Mouse (Mus musculus) kidney, postnatal 25 days (tissue): ENCODE results near the gene Cers2.

Experiments
- DNase-seq, 2 experiments: peaks; one replicate each; pipeline ENCODE4 v3.0.0; 2021; ENCODE audit warnings: mixed read lengths in 2 of 2

Gene Cers2

DNA sequence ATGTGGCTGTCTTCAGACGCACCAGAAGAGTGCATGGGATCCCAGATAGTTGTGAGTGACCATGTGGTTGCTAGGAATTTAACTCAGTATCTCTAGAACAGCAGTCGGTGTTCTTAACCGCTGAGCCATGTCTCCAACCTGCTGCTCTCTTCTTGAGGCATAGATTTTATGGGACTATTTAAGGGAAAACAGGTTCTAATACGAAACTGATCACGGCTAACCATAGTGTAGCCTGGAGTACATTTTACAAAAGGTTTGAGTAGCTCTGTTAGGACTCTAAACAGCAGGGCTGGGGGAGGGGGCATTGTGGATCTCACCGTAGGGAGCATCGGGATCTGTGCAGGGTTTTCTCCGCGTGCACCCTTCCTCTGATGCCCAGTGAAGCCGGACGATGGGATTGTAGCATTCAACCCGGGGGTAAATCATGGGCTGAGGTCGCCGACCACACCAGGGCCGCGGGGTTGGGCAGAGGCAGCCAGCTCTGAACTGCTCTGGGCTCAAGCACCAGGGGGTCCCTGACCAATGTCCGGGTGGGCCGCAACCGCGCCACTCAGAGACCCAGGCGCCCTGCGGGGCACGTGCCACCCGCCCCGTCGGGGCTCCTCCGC, at the start of gene Cers2:
Gene Cers2 (plus strand): TSS at position 306 of the 608 bp plus-strand sequence.
- no peak for DNase-seq

- DNase-seq: no peak
These were observed 48.5 kb upstream of the Cers2 start for GRCm38 (mm10) chr3:95266052-95266451.

- peak; percentile 43 to 67 for DNase-seq
These were observed 46.7 kb upstream of the Cers2 start for GRCm38 (mm10) chr3:95267855-95268254.

DNA sequence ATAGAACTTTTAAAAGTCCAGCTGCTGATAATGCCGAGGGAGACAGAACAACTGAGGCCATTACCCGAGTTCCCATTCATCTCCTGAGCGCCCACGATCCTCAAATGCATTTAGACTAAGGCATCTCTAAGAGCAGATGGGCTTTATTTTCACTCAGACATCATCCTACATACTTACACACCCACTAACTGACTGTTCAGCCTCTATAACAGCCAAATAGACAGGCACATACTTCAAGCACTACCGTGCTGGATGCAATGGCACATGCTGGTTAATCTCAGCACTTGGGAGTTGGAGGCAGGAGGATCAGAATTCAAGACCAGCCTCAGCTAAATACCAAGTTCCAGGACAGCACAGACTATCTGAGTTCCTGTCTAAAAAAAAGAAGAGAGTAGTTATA, 44.8 kb upstream of the Cers2 start:
- no peak for DNase-seq

DNA sequence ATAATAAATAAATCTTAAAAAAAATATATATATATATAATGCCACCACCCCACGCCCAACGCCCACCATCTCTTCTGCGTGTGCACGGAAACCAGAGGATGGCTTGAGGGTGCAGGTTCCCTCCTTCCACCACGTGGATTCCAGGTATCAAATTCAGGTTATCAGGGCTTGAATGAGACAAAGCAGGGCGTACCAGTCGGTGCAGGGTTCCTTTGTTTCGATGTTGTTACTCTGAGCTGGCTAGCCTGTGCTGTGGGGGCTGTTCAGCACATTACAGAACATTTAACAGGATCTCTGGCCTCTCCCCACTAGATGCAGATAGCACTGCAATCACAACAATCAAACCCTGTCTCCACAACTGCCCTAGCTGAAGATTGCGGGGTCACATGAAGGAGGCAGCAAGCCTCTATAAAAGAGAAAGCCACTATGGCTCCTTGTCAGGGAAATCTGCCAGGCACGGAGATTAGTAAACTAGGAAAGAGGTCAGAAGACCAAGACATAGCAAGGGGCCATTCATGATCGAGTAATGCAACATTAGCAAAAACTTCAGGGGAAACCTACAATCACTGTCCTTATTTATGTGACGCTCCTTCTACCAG, 43.7 kb upstream of the Cers2 start:
- peak; percentile 28 to 33 for DNase-seq

DNA sequence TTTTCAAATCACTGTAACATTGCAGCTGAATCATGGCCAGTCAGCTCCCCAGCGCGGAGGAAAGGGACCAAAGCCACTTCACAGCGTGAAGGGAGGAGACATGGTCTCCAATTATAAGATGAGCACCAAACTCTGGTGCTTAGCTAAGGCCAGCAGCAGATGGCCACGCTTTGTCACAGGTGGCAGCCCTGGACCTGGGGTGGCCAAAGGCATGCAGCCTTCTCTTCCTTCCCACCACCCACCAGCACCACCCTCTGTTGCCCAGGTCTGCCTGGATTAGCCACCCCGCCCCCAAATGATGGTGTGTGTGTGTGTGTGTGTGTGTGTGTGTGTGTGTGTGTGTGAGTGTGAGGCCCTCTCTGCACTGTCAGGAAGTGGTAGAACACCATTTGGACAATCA, 41.1 kb upstream of the Cers2 start:
- peak in 1 of 2 experiments; percentile 30 for DNase-seq

- DNase-seq: peak in 1 of 2 experiments; percentile 28
These were observed 40.1 kb upstream of the Cers2 start for GRCm38 (mm10) chr3:95274453-95274852.

DNA sequence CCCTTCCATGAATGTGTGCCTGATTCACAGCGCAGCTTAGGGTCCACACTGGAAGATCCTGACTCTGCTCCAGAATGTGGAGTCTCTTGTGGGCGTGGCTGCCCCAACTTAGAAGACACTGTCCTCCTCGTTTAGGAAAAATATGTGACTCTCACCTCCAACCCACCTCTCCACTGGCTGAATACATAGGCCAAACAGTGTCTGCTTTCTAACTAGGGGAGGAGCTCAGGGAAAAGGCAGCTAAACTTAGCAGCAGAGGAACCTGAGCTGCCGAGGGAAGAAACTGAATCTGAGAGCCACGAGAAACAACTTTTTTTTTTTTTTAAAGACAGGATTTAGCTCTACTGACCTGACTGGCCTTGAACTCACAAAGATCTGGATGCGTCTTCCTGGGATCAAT, 39.4 kb upstream of the Cers2 start:
- no peak for DNase-seq

DNA sequence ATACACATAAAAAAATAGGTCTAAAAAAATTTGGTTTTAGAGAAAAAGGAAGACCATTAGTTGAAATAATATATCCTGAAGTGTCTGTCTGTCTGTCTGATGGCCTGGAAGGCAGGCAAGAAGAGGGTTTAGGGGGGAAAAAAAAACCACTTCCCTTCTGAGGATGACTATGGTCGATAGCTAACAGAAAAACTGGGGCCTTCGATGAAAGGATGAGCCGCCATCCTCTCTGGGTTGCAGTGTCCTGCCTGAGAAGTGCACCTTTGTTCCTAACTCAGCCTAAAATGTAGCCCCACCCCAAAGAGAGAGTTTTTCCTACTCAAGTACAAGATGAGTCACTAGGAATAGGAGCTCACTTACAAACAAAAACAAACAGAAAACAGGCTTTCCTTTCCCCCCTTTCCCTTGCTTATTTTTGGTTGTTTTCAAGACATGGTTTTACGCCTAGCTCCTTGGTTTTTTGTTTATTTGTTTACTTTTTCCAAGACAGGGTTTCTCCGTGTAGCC, 38.1 kb upstream of the Cers2 start:
- no peak for DNase-seq

DNA sequence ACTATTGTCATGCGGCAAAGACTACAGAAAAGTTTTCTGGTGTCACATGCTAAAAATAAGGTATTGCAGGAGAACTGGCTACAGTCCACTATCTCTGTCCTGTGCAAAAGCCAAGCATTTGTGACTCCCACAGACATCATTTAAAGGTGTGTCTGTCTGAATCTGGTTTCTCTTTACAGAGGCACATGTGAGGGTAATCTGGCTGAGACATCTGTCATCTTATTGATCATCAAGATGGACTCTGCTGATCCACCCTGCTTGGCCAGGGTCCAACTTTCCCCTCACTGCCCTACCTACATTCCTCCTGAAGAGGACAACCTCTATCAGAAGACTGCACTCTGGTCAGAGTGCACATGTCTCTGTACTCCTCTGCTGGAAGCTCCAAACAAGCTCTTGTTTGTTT, 37.4 kb upstream of the Cers2 start:
- peak; percentile 35 to 64 for DNase-seq

DNA sequence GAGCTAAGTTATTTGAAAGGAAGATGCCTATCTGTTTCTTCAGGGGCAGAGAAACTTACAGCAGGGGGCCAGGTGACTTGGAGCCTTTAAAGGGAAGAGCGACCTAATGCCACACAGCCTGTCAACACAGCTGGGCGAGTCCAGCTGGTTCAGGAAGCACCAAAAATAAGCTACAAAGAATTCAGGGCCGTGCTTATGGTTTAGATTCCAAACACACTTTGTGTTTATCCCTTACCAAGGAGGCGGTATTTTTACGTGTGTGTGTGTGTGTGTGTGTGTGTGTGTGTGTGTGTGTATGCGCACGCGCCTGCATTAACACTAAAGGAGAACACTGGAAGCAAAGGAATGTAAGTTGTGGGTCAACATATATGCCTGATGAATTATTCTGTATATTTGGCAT, 33.8 kb upstream of the Cers2 start:
- DNase-seq: peak; percentile 49 to 60

DNA sequence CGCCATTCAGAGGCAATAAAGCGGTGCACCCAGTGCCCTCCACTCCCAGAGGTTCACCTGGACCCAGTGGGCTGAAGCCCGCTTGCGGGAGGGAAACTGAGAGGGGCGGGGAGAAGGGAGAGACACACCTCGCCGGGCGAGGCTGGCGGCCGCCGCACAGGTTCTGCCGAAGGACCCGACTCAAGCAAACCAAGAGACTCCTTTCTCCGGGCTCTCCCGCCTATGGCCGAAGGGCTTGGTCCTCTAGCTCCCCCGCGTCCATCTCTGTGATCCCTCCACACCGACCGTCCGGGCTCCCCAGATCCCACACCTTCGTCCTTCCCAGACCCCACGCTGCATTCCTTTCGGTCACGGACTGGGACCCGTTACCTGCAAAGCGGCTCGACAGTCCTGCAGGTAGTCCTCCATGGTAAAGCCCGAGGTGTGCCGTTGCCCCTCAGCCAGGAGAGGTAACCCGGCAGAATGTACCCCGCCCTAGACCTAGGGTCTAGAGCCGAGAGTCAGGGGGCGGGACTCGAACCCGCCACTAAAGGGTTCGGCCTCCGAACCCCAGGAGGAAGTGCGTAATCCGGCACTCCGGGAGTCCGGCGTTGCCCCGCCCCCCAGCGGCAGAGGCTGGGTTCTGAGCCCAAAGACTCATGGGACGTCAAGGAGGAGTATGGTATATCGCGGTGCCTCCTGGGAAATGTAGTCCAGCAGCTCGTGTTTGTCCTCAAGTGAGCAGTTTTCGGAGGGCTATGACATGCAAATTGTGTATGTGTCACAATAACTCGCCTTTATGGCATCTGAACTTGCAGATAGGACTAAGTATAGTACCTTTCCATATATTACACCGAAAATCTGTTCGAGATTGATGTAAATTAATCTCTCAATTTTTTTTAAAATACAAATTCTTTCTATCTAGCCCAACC, 33.1 kb upstream of the Cers2 start, which contains the start of the genes Mindy1 and Prune1:
Gene Mindy1 (plus strand): TSS at position 130 of the 911 bp plus-strand sequence.
Gene Prune1 (minus strand): TSS at position 861 of the 911 bp plus-strand sequence.
- DNase-seq: peak; percentile 99

DNA sequence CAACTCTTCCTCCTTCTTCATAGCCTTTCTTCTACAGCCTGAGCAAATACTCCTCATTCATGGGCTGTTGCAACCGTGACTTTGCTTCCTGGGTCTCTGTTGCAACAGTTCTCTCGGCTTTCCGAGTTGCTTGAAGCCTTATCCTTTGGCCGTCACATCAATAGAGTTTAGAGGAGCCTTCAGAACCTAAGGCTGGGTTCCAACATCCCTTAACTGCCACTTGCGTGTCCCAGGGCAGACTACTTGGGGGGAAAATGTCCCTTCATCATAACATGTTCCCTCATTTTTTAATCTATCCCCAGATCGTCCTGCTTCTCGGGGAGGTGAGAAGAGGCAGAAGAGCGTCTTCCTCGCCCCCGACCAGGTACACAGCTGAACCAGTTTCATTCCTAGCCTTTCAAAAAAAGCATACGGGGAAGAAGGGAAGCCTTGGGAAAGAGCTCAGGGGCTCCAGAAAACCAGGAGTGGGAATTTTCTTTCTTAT, 32.2 kb upstream of the Cers2 start:
- DNase-seq: peak in 1 of 2 experiments; percentile 60

DNA sequence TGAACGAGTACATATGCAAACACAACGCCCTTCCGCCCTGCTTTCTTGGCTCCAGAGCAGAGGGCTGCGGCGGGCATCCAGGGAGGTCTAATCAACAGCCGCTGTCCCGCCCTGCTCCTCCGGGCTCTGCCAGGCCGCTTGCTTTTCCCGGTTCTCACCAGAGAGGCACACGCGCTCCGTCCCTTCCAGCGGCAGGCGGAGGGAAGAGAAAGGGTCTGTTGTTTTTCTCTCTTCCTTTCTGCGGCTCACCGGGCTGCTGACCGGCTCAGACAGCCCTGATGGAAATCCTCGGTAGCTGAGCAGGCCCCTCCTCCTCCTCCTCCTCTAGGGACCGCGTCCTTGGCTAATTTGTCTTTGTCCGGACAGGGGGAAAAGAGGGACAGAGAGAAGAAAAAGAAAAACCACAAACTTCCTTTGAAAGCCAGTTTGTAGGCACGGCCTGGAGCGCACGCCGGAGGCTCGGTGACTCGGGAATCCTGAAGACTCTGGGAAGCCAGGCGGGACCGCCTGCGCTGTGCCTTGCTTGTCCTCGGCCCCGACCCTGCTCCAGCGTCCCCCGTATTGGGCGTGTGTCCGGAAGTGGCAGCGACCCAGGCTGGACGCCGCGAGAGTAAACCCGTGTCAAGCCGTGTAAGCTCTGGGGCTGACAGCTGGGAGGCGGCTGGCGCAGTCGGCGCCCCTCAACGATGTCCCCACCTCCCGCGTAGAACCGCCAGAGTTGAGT, 31.6 kb upstream of the Cers2 start:
- DNase-seq: peak; percentile 85 to 92

- DNase-seq: no peak
These were observed 31.0 kb upstream of the Cers2 start for GRCm38 (mm10) chr3:95283589-95283941.

DNA sequence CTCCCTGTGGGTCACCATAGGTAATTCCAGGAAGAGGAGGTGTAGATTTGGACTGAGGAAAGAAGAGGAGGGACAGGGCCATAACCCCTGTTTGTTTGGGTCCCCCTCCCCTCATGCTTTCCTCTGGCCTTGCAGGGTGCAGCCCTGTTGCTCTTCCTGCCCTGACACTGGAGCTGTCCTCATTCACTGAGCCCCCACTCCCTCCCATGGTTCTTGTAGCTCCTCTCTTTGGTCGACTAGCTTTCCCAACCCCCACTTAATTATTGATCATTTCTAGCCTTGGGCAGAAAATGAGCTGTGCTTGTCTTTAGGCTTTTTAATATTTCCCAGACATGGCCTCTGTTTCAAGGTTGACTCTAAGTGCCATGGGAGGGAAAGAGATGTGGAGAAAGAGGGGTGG, 30.5 kb upstream of the Cers2 start:
- peak in 1 of 2 experiments; percentile 49 for DNase-seq

DNA sequence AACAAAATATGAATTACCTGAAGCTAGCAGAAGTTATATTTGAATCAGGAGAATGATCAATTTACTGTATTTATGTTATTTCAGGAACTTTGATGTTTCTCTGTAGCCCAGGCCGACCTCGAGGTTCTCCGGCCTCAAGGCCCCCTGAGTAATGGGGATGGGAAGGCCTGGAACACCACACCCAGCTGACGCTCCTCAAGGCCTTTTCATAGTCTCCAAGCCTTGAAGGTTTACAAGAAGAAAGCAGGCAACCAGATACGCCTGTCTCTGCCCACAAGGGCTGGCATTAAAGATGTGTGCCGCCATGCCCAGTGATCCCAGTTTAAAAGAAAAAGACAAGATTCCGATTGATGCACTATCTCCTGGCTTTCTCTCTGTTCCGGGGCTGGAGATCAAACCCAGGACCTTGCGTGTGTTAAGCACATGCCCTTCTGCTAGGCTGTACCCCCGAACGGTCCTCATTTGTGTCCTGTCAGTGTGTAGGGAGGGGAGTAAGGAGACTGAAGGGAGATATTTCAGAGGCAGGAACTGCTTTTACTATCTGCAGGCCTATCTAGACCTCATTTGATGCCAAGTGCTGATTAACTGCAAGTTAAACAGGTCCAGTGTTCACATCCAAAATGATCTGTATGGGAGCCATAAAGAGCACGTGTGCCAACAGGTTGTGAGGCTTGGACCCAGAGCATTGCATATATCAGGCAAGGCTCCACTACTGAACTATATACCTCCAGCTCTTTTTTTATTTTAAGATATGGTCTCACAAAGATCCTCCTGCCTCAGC, 29.9 kb upstream of the Cers2 start:
- peak in 1 of 2 experiments; percentile 36 for DNase-seq

DNA sequence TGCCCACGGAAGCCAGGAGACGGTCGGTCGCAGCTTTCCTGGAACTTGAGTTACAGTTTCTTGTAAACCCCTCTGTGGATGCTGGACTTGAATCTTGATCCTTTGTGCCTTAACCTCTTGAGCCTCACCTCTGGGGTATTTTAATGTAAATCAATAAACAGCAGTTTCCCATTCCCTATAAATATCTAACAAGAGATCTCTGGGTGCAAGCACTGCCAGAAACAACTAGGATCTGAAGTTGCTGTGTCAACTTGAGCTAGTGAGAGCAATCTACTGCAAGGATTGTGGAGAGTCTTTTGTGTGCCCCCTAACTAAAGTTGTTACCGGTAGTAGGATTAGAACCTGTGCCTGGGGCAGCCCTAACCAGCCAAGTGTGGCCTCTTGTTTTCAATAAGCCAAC, 29.2 kb upstream of the Cers2 start:
- DNase-seq: no peak

GRCm38 (mm10) chr3:95286011-95286410, 28.6 kb upstream of the Cers2 start:
- DNase-seq: peak; percentile 51 to 71

DNA sequence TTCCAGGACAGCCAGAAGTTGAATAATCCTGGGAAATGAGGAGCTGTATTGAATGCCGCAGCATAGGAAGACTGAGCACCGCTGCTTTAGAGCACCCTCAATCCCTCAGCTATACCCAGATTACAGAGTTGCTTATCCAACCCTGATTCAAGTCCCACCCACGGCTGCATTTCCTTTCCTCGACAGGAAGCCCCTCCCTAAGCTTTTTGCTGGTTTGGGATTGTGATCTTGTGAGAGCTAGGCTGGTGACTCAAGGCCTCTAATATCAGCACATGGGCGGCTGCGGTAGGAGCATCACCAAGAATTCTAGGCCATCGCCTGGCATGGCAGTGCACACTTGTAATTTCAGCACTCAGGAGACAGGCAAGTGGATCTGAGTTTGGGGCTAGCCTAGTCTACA, 28.1 kb upstream of the Cers2 start:
- peak; percentile 36 to 46 for DNase-seq

GRCm38 (mm10) chr3:95287541-95287940, 27.1 kb upstream of the Cers2 start:
- DNase-seq: peak; percentile 41 to 64

DNA sequence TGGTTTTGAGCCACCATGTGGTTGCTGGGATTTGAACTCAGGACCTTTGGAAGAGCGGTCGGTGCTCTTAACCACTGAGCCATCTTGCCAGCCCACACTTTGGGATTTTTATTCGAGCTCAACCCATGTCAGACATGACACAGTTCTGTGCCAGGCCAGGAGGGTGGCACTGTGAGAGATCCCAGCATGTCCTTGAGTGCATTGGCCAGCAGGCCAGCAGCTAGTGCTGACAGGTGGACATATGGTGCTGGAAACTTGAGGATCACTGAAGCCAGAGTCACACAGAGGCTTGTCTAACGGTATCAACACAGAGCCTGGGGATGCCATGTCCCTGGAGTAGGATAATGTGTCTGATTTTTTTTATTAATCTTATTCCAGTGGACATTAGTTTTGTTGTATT, 25.2 kb upstream of the Cers2 start:
- no peak for DNase-seq
